Mouse (Mus musculus) gastrocnemius, adult 18-20 months (tissue): Measurements from ENCODE around the gene Neo1. TPM values are rescaled to one million over a fixed set of nuclear protein-coding genes. Genes with fewer than 3 reads are reported as not detected.
"Not testable (repeated sequence)": the region's sequence is repeated elsewhere in the genome, so short reads cannot be mapped to it uniquely, and the experiment has no call there.

ENCODE experiments used
- DNase-seq: peaks from one replicate; pipeline ENCODE4 v3.0.0; 2021; ENCODE audit warnings: low spot score
- total RNA-seq, 2 experiments: library from RNA; stranded (reverse); gene quantifications; 2 replicates each; pipeline ENCODE4 v1.2.3; 2021

The Neo1 gene
- total RNA-seq, 2 experiments from 2014 or later: 31.4 to 32.0 TPM

DNA sequence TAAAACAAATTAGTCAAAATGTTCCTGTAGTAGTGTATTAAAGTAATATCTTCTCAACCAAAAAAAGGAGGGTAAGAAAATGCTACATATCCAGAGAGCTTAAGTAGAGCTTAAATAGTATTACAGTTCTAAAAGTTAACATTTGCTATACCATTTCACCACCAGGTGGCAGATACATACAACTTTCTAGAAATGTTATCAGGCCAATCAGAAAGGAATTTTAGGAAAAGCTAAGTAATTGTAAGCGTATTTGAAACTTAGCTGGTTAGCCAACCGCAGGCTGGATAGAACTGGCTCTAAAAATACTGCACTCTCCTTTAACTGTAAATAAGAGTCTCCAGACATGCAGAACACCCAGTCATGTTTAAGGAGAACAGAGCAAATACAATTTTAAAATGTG, 22.9 kb downstream of the Neo1 start:
- DNase-seq: peak; percentile 68

DNA sequence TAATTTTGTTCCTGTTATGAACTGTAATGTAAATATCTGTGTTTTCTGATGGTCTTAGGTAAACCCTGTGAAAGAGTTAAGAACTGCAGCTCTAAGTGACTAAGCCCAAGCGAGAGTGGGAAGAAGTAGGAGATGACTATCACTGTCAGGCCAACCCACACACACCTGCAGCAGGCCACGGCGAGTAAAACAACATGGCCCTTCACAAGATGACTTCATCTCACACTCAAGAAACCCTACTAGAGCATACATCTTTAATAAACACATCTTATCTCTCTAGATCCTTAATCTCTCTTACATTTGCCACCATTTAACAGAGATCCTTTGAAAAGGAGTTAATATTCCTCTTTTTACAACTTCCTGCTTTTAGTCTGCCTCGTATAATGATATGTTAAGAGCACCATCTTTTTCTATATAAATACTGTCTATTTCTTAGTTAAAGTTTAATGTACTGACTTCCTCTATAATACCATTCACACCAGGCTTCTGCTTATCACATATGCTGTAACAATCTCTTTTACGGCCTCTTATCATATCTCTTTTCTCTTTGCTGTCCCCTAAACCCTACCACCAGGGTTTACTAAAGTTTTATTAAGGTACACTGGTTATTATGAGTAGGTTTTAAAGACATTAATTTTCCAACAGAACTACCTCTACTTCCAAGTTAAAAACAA, 46.8 kb downstream of the Neo1 start:
- no peak for DNase-seq

DNA sequence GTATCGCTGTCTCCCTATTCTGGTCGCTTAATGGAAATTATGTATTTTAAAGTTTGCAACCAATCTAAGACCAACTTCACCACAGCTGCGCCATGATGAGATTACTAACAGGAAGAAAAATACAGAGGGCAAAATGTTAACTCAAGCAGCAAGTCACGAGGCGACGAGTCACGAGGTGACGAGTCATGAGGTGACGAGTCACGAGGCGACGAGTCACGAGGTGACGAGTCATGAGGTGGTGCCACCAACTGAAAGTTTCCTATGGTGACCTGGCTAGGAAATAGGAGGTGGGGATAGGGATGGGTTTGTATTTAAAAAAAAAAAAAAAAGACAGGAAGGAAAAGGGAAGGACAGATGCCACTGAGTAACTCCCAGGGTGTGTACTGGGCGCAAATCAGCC, 57.2 kb downstream of the Neo1 start:
- DNase-seq: no peak

DNA sequence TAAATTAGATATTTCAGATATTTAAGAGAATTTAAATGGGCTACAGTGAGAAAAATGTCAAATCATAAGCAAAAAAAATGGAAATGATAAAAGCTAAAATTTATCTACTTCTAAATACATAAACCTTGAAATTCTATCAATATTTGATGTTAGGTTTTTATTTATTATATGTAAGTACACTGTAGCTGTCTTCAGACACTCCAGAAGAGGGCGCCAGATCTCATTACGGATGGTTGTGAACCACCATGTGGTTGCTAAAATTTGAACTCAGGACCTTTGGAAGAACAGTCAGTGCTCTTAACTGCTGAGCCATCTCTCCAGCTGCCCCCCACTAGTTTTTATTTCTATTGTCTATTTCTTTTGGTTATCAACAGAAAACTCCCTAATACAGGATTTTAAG, 65.1 kb downstream of the Neo1 start:
- not testable (repeated sequence) for DNase-seq

DNA sequence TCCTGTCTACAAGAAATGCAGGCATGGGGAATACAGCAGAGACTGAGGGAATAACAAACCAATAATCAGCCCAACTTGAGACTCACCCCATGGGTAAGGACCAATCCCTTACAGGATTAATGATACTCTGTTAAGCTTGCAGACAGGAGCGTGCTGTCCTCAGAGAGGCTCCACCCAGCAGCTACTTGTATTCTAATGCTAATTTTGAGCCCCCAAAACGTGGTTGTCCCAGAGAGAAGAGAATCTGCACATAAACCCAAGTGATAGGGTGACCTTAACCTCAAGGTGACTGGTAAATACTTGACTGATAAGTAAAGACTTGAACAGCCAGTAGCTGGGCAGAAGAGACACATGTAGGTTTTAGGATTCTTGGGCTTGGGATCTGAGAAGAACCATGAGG, 68.9 kb downstream of the Neo1 start:
- DNase-seq: no peak

DNA sequence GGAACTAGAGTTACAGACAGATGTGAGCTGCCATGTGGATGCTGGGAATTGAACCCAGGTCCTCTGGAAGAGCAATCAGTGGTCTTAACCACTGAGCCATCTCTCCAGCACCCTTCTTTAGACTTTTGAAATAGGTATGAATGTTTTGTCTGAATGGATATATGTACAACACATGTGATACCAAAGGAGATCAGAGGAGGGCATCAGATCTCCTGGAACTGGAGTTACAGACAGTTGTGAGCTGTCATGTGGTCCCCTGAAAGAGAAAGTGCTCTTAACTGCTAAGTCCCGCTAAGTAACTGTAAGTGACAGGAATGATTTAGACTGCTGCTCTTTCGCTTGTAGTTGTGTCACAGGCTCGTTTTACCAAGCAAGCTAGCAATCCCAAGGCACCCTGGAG, 80.7 kb downstream of the Neo1 start:
- DNase-seq: peak; percentile 14

DNA sequence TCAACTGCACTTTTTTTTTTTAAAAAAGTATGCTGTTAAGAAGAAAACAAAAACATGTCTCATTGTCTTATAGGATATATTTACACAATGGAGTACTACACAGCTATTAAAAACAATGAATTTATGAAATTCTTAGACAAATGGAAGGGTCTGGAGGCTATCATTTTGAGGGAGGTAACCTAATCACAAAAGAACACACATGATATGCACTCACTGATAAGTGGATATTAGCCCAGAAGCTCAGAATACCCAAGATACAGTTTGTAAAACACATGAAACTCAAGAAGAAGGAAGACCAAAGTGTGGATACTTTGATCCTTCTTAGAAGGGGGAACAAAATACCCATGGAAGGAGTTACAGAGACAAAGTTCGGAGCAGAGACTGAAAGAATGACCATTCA, 90.3 kb downstream of the Neo1 start:
- DNase-seq: not testable (repeated sequence)

DNA sequence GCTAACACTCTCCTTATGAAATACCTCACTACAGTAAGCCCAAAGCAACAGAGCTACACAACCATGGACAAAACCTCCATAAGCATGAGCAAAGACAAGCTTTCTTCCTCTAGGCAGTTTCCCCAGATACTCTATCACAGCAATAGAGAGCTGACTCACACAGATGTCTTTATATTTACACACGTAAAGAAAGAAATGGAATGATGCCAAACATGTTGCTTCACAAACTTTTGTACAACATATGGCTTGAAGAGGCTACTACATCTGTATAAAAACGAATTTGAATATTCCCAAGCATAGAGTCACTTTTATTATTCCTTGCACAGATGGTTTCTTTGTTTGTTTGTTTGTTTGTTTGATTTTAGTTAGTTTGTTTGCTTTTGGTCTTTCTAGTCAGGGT, 101.5 kb downstream of the Neo1 start:
- no peak for DNase-seq

DNA sequence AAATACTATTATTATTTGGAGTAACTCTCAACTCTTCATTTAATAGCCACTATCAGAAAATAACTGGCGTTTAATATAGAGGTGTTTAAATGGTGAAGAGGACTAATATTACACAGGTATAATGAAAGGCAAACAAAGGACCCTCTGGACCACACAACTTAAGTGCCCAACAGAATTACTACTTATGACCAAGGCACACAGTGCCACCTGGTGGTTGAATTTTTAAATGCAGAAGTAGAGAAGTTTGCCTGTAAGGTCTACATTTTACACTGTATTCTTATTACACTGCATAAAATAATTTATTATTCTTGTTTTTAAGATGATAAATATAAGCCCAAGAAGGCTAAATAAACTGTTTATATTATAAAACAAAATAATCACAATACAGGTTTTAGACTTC, 108.1 kb downstream of the Neo1 start:
- DNase-seq: peak; percentile 28

DNA sequence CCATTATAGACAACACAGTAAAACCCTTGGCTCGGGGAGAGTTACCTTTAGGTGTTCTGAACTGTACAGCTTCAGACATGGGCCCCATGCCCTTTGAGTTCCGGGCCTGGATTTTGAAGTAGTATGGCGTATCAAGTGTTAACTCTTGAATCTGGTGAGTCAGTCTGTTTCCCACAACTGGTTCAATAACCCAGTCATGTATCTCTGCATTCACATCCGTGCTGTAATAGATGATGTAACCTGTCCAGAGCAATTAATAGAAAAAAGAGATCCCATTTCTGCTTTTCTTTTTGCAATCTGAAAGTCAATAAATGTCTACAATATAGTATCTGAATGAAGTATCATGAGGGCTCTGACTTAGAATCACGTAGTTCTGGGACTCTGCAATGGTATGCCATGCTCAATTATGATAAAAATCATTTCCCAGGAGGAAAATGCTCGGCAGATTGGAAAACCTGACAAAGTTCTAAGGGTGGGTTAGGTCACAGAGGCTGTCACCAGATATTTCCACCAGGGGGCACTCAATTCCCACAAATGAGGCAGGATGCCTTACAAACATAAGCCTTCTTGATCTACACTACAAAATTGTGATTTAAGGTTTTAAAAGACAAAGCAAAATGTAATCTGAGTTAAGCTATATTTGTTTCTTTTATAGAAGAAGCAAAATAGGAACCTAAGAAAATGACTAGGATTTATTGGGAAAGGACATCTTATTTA, 133.2 kb downstream of the Neo1 start:
- peak; percentile 52 for DNase-seq

DNA sequence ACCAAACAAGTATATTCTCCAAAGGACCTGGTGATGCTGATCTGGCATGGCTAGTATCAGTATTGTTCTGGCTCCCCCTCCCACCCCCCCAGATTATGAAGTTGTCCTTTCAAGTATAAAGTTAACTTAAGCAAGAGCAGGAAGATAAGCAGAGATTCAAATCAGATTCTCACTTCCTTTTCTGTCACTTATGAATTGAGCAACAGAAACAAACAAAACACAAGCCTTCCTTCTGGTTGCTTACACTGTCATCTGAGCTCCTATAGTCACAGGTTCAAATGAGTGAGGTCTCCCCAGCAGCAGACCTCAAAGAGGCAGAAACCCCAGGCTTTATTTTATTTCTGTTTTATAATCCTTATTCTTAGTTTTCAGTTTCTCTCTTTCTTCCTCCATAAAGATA, 136.6 kb downstream of the Neo1 start:
- DNase-seq: no peak

DNA sequence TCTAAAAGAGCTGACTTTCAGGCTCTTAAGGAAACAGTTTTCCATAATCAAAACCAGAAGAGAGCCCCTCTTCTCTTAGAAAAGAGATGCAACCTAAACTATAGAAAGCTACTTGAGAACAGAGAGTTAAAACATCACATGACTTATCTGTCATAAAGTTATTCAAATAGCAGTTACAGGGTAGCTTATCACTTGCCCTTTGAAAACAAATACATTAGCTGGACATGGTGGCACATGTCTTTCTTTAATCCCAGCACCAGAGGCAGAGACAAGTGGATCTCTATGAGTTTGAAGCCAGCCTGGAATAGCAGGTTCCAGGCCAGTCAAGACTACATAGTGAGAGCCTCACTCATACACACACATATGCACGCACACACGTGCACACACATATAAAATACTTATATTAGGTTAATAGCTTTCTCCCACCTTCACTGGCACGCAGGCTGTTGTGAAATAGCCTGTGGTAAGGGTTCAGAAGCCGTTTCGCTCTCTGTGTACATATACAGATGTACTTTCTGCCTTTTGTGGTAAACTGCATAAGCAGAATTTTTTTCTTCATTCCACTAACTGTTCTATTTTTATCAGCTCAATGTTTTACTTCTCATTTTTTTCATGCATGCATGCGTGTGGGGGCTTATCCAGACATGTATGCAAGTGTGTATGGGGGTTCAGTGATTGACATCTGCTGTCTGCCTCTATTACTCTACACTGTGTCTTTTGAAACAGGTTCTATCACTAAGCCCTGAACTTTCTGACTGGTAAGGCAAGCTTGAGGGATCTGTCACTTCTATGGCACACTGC, 144.2 kb downstream of the Neo1 start:
- DNase-seq: no peak

DNA sequence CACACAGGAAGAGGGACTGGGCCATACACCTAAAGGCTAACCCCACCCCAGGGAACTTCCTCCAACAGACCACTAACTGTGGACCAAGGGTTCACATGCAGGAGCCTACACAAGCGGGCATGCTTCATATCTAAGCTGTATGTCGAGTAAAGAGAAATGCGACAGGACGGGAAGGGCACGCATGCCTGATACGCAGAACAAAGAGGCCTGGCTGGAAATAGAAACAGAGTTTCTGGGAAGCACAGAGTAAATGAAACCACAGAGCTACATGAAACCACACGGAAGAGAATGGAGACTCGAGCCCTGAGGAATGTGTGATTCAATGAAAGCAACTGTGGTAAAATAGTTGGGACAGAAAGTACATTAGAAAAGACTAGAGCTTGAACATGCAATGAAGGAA, 145.3 kb downstream of the Neo1 start:
- DNase-seq: no peak

DNA sequence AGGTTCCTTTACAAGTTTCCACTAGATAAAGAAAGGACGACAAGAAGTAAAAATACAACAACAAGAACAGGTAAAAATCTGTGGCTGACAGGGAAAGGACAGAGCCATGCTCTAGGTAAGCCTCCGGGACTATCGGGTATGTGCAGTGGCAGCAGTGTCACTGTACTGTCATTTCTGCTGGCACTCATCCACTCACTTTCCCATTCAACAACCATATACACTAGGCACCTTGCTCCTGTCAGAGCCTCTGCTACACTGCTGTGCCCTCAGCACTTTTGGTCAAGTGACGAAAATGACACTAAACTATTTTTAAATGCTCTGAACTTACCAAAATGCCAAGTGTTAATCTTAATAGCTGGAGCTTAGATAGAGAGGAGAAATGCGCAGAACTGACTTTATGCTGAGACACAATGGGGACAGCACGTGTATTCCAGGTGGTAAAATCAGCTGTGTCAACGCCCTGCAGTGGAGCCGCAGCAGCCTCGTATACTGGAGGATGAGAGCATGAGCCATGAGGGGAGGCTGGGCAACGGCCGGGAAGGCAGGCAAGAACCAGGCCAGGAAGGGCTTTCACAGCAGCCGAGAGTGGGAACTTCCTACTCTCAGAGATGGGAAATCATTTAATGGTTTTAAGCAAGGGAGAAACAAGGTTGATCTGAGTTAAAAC, 146.3 kb downstream of the Neo1 start:
- DNase-seq: no peak

DNA sequence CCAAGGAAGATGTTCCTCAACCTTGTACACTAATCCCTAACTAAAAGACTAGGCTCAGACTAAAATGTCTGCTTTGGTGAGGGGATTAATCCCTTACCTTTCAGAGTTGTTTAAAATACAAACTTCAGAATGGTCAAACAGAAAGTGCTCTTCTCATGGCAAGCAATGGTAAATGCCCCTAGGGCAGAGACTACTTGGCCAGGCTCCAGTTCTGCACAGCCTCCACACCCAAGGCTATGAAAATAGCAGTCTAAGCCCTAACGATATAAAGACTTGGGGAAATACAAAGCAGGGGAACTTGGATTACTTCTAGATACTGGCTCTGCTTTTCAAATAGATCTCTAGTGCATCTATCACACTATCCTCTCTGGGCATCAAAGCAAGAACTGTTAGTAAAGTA, 153.6 kb downstream of the Neo1 start:
- no peak for DNase-seq

DNA sequence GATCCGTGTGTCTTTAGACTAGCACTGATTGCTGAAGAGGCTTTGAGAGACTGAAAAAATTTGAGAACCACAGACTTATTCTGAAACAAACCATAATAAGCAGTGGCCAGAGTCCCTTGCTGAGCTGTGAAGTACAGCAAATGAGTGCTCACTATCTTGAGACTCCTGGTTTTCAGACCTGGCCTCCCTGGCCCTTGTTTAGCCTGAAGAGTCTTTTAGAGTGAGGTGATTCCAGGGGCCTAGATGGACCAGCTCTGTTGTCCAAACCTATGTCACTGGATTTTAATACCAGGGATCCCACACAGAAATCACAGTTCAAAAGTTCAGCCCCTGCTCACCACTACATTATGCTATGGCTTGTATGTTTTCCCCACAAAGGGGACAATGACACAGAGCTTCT, 156.4 kb downstream of the Neo1 start:
- no peak for DNase-seq

DNA sequence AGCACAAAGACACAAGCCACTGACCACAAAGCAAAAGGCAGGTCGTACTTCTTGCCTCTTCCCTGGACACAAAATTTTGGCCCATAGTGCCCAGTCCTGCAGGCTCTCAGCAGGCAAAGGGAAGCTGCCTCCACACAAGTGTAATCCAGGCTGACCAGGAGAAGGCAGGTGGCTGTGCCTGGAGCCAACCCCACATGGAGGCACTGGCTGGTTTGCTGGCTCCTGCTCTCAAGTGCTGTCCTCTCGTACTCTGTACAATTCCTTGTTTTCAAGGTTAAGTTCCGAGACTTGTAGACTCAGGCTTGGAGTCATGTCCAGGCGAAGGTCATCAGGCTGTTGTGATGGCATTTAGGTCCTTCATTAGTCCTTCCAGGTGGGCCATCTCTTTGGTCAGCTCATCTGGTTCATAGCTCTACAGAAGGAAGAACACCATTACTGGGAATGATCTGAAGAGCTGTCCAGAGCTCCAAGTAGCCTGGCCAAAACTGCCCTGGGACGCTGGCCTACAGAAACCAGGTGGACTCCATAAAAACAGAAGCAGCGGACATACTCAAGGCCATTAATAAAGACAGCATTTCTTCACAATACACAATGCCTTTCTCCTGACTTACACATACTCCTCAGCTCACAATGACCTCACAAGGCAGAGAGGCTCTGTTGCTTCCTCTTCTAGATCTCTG, 159.2 kb downstream of the Neo1 start:
- DNase-seq: no peak

DNA sequence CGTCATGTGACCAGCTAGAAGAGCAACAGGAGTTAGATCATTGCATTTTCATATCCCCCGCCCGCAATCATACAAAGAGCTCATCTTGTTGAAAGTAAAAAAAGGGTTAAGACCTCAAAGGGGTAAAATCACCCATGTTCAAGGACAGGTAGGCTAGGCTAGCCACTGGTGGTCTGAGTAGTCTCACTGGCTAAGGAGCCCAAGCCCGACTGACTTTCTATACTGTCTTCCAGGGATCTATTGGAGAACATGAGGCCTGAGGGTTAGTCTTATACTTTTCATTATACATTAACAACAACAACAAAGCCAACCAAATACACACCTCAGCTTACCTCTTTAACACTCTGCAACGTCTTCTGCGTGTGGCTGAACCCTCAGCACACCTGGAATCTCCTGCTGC, 160.8 kb downstream of the Neo1 start:
- no peak for DNase-seq

DNA sequence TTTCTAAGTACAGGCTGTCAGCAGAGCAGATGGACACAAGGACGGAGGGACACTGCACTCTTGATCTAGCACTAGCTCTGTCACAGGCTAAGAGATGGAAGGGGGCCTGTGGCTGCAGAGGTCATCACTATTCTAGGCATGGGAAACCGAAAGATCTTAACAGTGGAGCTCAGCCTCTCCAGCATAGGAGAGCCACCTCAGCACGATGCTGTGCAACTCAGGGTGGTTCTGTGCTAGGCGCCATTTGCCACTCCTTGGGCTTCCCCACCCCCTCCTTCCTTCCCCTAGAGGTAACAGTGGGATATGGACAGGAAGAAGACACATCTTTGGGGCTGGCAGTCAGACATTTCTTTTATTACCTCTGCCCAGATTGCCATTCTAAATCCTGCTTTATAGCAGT, 161.9 kb downstream of the Neo1 start:
- DNase-seq: no peak

DNA sequence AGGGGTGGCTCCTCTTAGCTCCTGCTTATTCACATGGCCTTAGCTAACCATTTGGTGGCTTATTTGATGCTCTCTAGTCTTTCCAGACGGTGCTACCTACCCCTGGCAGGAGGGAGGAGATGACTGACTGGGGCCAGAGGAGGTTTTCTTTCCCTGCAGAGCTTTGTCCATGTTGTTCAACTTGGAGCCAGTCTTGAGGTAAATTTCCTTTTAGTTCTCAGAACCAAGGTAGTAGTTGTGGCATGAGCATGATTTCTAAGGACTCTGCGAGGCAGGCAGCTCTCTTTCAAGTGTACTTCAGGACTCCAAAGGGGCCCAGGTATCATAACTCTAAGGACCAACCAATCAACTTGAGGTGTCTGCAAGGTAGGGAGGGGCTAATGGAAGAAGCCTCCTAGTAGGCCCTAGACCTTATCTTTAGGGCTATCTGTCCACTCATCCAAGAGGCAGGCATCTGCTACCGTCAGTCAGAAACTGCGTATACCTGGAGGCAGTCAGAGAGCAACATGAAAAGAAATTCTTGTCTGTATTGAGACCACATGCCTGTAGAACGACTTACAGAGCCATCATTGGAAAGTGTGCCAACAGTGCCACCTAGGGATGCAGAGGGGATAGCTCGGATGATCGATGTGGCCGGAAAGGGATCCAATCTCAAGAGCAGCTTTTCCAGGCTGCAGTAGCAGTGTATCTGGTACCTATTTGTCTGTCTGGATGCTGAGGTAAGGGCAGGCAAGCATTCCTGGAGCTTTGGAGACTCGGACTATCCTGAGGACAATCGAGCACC, 162.5 kb downstream of the Neo1 start:
- DNase-seq: peak; percentile 65

DNA sequence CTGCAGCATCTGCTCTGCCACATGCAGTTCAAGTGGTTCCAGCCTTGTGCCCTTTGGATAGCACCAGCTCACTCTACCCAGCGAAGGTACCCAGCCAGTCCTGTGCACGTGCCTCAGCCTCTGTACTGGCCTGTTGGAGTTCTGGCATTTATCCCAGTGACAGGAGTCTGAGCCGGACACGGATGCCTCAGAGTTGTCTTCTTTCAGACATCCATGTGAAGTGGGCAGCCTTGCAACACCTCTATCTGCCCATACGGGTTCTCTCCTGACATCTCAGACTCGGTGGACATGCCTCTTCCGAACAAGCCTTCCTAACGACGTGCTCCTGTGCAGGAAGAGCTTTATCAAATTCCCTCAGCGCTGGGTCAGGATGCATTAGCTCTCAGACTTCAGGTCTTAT, 165.1 kb downstream of the Neo1 start:
- no peak for DNase-seq
